Mouse (Mus musculus) embryonic facial prominence, embryonic 12.5 days (tissue): Measurements from ENCODE around the gene Tent4b. TPM values are rescaled to one million over a fixed set of nuclear protein-coding genes. Genes with fewer than 3 reads are reported as not detected.
A peak's percentile ranks its signal among the peaks of the same experiment; 100 is the strongest.

Experiments
- ATAC-seq: fragments of 200-750 bp; cut with Nextera tagmentation; 2 replicates; pipeline ENCODE4 v1.8.0; 2017; ENCODE audit not compliant: insufficient number of reproducible peaks, insufficient read depth, low FRiP score, low TSS enrichment
- H3K27ac ChIP-seq: fragments of 300-500 bp; sonication (generic); 2 replicates; pipeline ENCODE4 v1.5.1; 2016; ENCODE audit warnings: mild to moderate bottlenecking
- H3K27me3 ChIP-seq: fragments of 300-500 bp; sonication (generic); 2 replicates; pipeline ENCODE4 v1.6.1; 2016; ENCODE audit warnings: mild to moderate bottlenecking, moderate library complexity
- H3K36me3 ChIP-seq: fragments of 300-500 bp; sonication (generic); 2 replicates; pipeline ENCODE4 v1.6.1; 2016; ENCODE audit warnings: mild to moderate bottlenecking
- H3K4me1 ChIP-seq: fragments of 300-500 bp; sonication (generic); 2 replicates; pipeline ENCODE4 v1.6.1; 2016
- H3K4me2 ChIP-seq: fragments of 300-500 bp; sonication (generic); replicated peaks from 2 replicates; pipeline ENCODE4 v1.6.1; 2016; ENCODE audit warnings: mild to moderate bottlenecking, moderate library complexity
- H3K4me3 ChIP-seq: fragments of 300-500 bp; sonication (generic); 2 replicates; pipeline ENCODE4 v1.5.1; 2016; ENCODE audit warnings: mild to moderate bottlenecking
- H3K9ac ChIP-seq: fragments of 300-500 bp; sonication (generic); 2 replicates; pipeline ENCODE4 v1.6.1; 2016; ENCODE audit warnings: mild to moderate bottlenecking, moderate library complexity
- H3K9me3 ChIP-seq: fragments of 300-500 bp; sonication (generic); 2 replicates; pipeline ENCODE4 v1.6.1; 2016; ENCODE audit warnings: mild to moderate bottlenecking, moderate library complexity
- WGBS: fragments of 180-500 bp; shearing (Covaris S2); methylation state at CpG from one replicate; pipeline ENCODE4 v1.1.7; 2016; 5-methylcytosine and 5-hydroxymethylcytosine counted together
- polyA plus RNA-seq: library from polyadenylated mRNA; unstranded; fragments of >200 nt; fragmentation: Nextera tagmentation; extraction: Ambion mirVana; gene quantifications from 2 replicates; pipeline ENCODE4 v1.2.1, GENCODE M21; 2016

Gene Tent4b
- polyA plus RNA-seq, 1 experiment from 2014 or later: 11.9 TPM

- Histone ChIP-seq H3K36me3 (no peaks in the 10 kb centered on the region), H3K27ac (0 out of 2 replicates have a peak overlapping the region, but pooled peaks have one; percentile 27), H3K4me1 (peaks cover 38% of the 10 kb centered on the region), H3K27me3 (0 out of 2 replicates have a peak, but pooled peaks cover 2% of the 10 kb centered on the region), H3K4me2 (no peak overlapping the region), H3K9ac (no peak overlapping the region), H3K9me3 (no peaks in the 10 kb centered on the region), H3K4me3 (no peak overlapping the region)
- ATAC-seq: no peak
- 68% methylated on average over 13 of the region's 13 CpGs for WGBS
These were observed 84.5 kb downstream of the Tent4b start for GRCm38 (mm10) chr8:88283243-88284115.

GRCm38 (mm10) chr8:88284738-88285137 is 85.7 kb downstream of the Tent4b start:
- Histone ChIP-seq H3K4me3 (no peak overlapping the region), H3K9me3 (no peaks in the 10 kb centered on the region), H3K4me2 (no peak overlapping the region), H3K9ac (no peak overlapping the region; the same call in 1 of the 2 replicates), H3K4me1 (peaks cover 45% of the 10 kb centered on the region), H3K27ac (0 out of 2 replicates have a peak overlapping the region, but pooled peaks have one; percentile 1), H3K27me3 (0 out of 2 replicates have a peak, but pooled peaks cover 2% of the 10 kb centered on the region), H3K36me3 (no peaks in the 10 kb centered on the region)
- WGBS: 24% methylated on average over 7 of the region's 7 CpGs
- ATAC-seq: peak; percentile 50; the same call in 1 of the 2 replicates

- H3K27ac ChIP-seq: no peak overlapping the region
- H3K4me1 ChIP-seq: peaks cover 45% of the 10 kb centered on the region
These were observed 86.7 kb downstream of the Tent4b start for GRCm38 (mm10) chr8:88285469-88286356.

GRCm38 (mm10) chr8:88286421-88286960 is 87.5 kb downstream of the Tent4b start:
- no peaks in the 10 kb centered on the region for H3K9me3 ChIP-seq
- 79% methylated on average over 14 of the region's 14 CpGs for WGBS
- ATAC-seq: no peak
- H3K4me1 ChIP-seq: peaks cover 45% of the 10 kb centered on the region
- no peak overlapping the region for H3K27ac ChIP-seq
- no peaks in the 10 kb centered on the region for H3K36me3 ChIP-seq
- no peak overlapping the region for H3K9ac ChIP-seq
- H3K4me2 ChIP-seq: no peak overlapping the region
- 0 out of 2 replicates have a peak, but pooled peaks cover 2% of the 10 kb centered on the region for H3K27me3 ChIP-seq
- H3K4me3 ChIP-seq: no peak overlapping the region

More at GRCm38 (mm10) chr8:88285469-88286356, 86.7 kb downstream of the Tent4b start:
- Histone ChIP-seq H3K9ac (no peak overlapping the region), H3K27me3 (0 out of 2 replicates have a peak, but pooled peaks cover 2% of the 10 kb centered on the region), H3K36me3 (no peaks in the 10 kb centered on the region), H3K4me3 (no peak overlapping the region), H3K4me2 (no peak overlapping the region), H3K9me3 (no peaks in the 10 kb centered on the region)
- ATAC-seq: no peak
- WGBS: 85% methylated on average over 8 of the region's 8 CpGs

GRCm38 (mm10) chr8:88288622-88289242 is 89.7 kb downstream of the Tent4b start:
- peaks cover 32% of the 10 kb centered on the region for H3K4me1 ChIP-seq
- peak overlapping the region; percentile 59 for H3K27ac ChIP-seq
- H3K9me3 ChIP-seq: no peaks in the 10 kb centered on the region
- no peak overlapping the region for H3K4me2 ChIP-seq
- 0 out of 2 replicates have a peak, but pooled peaks cover 2% of the 10 kb centered on the region for H3K27me3 ChIP-seq
- 54% methylated on average over 12 of the region's 12 CpGs for WGBS
- H3K36me3 ChIP-seq: no peaks in the 10 kb centered on the region
- ATAC-seq: no peak
- H3K9ac ChIP-seq: no peak overlapping the region
- H3K4me3 ChIP-seq: no peak overlapping the region

- H3K9me3 ChIP-seq: no peaks in the 10 kb centered on the region
- 60% methylated on average over 1 of the region's 1 CpGs for WGBS
- H3K4me1 ChIP-seq: peaks cover 24% of the 10 kb centered on the region
- no peak for ATAC-seq
- no peaks in the 10 kb centered on the region for H3K36me3 ChIP-seq
- H3K4me2 ChIP-seq: no peak overlapping the region
- H3K27me3 ChIP-seq: 0 out of 2 replicates have a peak, but pooled peaks cover 2% of the 10 kb centered on the region
- no peak overlapping the region for H3K4me3 ChIP-seq
- H3K9ac ChIP-seq: no peak overlapping the region
- no peak overlapping the region for H3K27ac ChIP-seq
These were observed 90.9 kb downstream of the Tent4b start for GRCm38 (mm10) chr8:88289901-88290300.

GRCm38 (mm10) chr8:88290326-88291304 is 91.6 kb downstream of the Tent4b start:
- ATAC-seq: no peak
- H3K27ac ChIP-seq: no peak overlapping the region
- 76% methylated on average over 13 of the region's 13 CpGs for WGBS

GRCm38 (mm10) chr8:88291305-88291690 is 92.3 kb downstream of the Tent4b start:
- H3K4me1 ChIP-seq: peaks cover 16% of the 10 kb centered on the region; the same call in 1 of the 2 replicates
- H3K4me2 ChIP-seq: no peak overlapping the region
- 82% methylated on average over 11 of the region's 11 CpGs for WGBS
- no peaks in the 10 kb centered on the region for H3K27me3 ChIP-seq
- no peak overlapping the region for H3K27ac ChIP-seq
- no peak overlapping the region for H3K9ac ChIP-seq
- no peaks in the 10 kb centered on the region for H3K9me3 ChIP-seq
- no peaks in the 10 kb centered on the region for H3K36me3 ChIP-seq
- no peak for ATAC-seq
- H3K4me3 ChIP-seq: no peak overlapping the region

More at GRCm38 (mm10) chr8:88290326-88291304, 91.6 kb downstream of the Tent4b start:
- H3K4me1 ChIP-seq: peaks cover 21% of the 10 kb centered on the region; the same call in 1 of the 2 replicates
- H3K4me2 ChIP-seq: no peak overlapping the region
- H3K27me3 ChIP-seq: 0 out of 2 replicates have a peak, but pooled peaks cover 2% of the 10 kb centered on the region
- no peaks in the 10 kb centered on the region for H3K9me3 ChIP-seq
- H3K9ac ChIP-seq: no peak overlapping the region
- no peak overlapping the region for H3K4me3 ChIP-seq
- no peaks in the 10 kb centered on the region for H3K36me3 ChIP-seq

GRCm38 (mm10) chr8:88292926-88293325 is 93.9 kb downstream of the Tent4b start:
- H3K4me3 ChIP-seq: no peak overlapping the region
- H3K4me2 ChIP-seq: no peak overlapping the region
- no peaks in the 10 kb centered on the region for H3K36me3 ChIP-seq
- no peaks in the 10 kb centered on the region for H3K9me3 ChIP-seq
- H3K9ac ChIP-seq: no peak overlapping the region
- peaks cover 12% of the 10 kb centered on the region; the same call in 1 of the 2 replicates for H3K4me1 ChIP-seq
- WGBS: 83% methylated on average over 3 of the region's 3 CpGs
- ATAC-seq: no peak
- no peaks in the 10 kb centered on the region for H3K27me3 ChIP-seq
- no peak overlapping the region for H3K27ac ChIP-seq
